18 mouse cellular contexts compared by ENCODE assay signal in genomic region chr2:31308257-31308656, GRCm38 (mm10). TPM values are rescaled to one million over a fixed set of nuclear protein-coding genes. Genes with fewer than 3 reads are reported as not detected.
DNase-seq lines count a peak whose midpoint lies in the region; ATAC-seq and TF ChIP-seq lines count a peak whose summit lies in the region.
"Had no signal": no experiment of that assay in that cellular context is flagged by ENCODE, and none has a peak within 500 bp of the region (broad histone marks: within the 10 kb centered on the region; RNA-seq: fewer than 3 reads in every experiment).

No protein-coding gene starts in this region.

- H3K36me3 ChIP-seq in intestine, postnatal 0 days (ENCODE audit: control insufficient read depth, insufficient read depth): no peaks in the 10 kb centered on the region
- H3K36me3 ChIP-seq in intestine, embryonic 15.5 days: no peaks in the 10 kb centered on the region
- no peaks in the 10 kb centered on the region for H3K36me3 ChIP-seq in lung, postnatal 0 days (ENCODE audit: insufficient read depth, low read length)
- H3K36me3 ChIP-seq in stomach, postnatal 0 days (ENCODE audit: control insufficient read depth, insufficient read depth, low read length): no peaks in the 10 kb centered on the region
- H3K36me3 ChIP-seq: hindbrain, embryonic 10.5 days; limb, embryonic 13.5 days had no signal

- no peak overlapping the region for H3K4me3 ChIP-seq in intestine, postnatal 0 days (ENCODE audit: low read depth, low read length)
- no peak overlapping the region for H3K4me3 ChIP-seq in intestine, embryonic 15.5 days (replicated peaks)
- no peak overlapping the region for H3K4me3 ChIP-seq in lung, postnatal 0 days (ENCODE audit: low read depth, low read length)
- H3K4me3 ChIP-seq in lung, adult 2 months (replicated peaks; ENCODE audit: extremely low read depth, low read depth, low read length): no peak overlapping the region
- H3K4me3 ChIP-seq in stomach, postnatal 0 days (ENCODE audit: low read depth, low read length): no peak overlapping the region
- H3K4me3 ChIP-seq: forebrain, embryonic 13.5 days; hindbrain, embryonic 10.5 days; limb, embryonic 13.5 days had no signal

- H3K27me3 ChIP-seq in intestine, postnatal 0 days (replicated peaks; ENCODE audit: control insufficient read depth, insufficient read depth, low read length): peaks cover 7% of the 10 kb centered on the region; the same call in 1 of the 2 replicates
- H3K27me3 ChIP-seq in intestine, embryonic 15.5 days (replicated peaks): peaks cover 16% of the 10 kb centered on the region
- peaks cover 9% of the 10 kb centered on the region for H3K27me3 ChIP-seq in lung, postnatal 0 days (replicated peaks; ENCODE audit: insufficient read depth, low read length)
- H3K27me3 ChIP-seq in stomach, postnatal 0 days (ENCODE audit: control insufficient read depth, insufficient read depth, low read length): peaks cover under 1% of the 10 kb centered on the region; the same call in 1 of the 2 replicates

- no peak overlapping the region for H3K9ac ChIP-seq in intestine, postnatal 0 days (ENCODE audit: low read depth, low read length)
- H3K9ac ChIP-seq in intestine, embryonic 15.5 days: no peak overlapping the region
- no peak overlapping the region for H3K9ac ChIP-seq in lung, postnatal 0 days (replicated peaks; ENCODE audit: low read depth)
- no peak overlapping the region for H3K9ac ChIP-seq in stomach, postnatal 0 days (ENCODE audit: low read length)
- H3K9ac ChIP-seq: forebrain, embryonic 13.5 days; limb, embryonic 13.5 days had no signal

- H3K27ac ChIP-seq in intestine, postnatal 0 days (ENCODE audit: low read depth, low read length): no peak overlapping the region
- no peak overlapping the region for H3K27ac ChIP-seq in intestine, embryonic 15.5 days
- no peak overlapping the region for H3K27ac ChIP-seq in lung, postnatal 0 days (ENCODE audit: low read length)
- H3K27ac ChIP-seq in stomach, postnatal 0 days (replicated peaks): no peak overlapping the region
- H3K27ac ChIP-seq: forebrain, embryonic 13.5 days; hindbrain, embryonic 10.5 days; limb, embryonic 13.5 days had no signal

- no peak for TF ChIP-seq POLR2A in lung, adult 2 months (IDR thresholded peaks at IDR 0.05; ENCODE audit: borderline replicate concordance, extremely low read depth, low read depth, low read length)

- TF ChIP-seq CTCF in intestine, postnatal 0 days (IDR thresholded peaks at IDR 0.05; ENCODE audit: low read depth): peak; percentile 34; the same call in 1 of the 2 replicates
- peak; percentile 14; the same call in 1 of the 2 replicates for TF ChIP-seq CTCF in lung, postnatal 0 days (IDR thresholded peaks at IDR 0.05)
- TF ChIP-seq CTCF in lung, adult 2 months (IDR thresholded peaks at IDR 0.05; ENCODE audit: insufficient read depth, low read length): no peak
- TF ChIP-seq CTCF in stomach, postnatal 0 days (IDR thresholded peaks at IDR 0.05; ENCODE audit: low read depth): peak; percentile 40; the same call in 1 of the 2 replicates

- 60% methylated on average over 4 of the region's 4 CpGs for WGBS in intestine, postnatal 0 days
- 64% methylated on average over 4 of the region's 4 CpGs for WGBS in intestine, embryonic 15.5 days
- WGBS in lung, postnatal 0 days: 55% methylated on average over 4 of the region's 4 CpGs
- 56% methylated on average over 4 of the region's 4 CpGs for WGBS in lung, adult 2 months
- 64% methylated on average over 4 of the region's 4 CpGs for WGBS in stomach, postnatal 0 days

- no peak for TF ChIP-seq EP300 in lung, postnatal 0 days (IDR thresholded peaks at IDR 0.05)
- TF ChIP-seq EP300 in stomach, postnatal 0 days (optimal IDR thresholded peaks at IDR 0.05): no peak

- ATAC-seq in intestine, postnatal 0 days: no peak
- ATAC-seq in intestine, embryonic 15.5 days: no peak
- no peak for ATAC-seq in lung, postnatal 0 days
- no peak for ATAC-seq in stomach, postnatal 0 days (ENCODE audit: low FRiP score, low TSS enrichment)
- ATAC-seq: forebrain, embryonic 13.5 days had no signal

- H3K4me2 ChIP-seq in intestine, postnatal 0 days (replicated peaks; ENCODE audit: low read depth): no peak overlapping the region
- no peak overlapping the region for H3K4me2 ChIP-seq in intestine, embryonic 15.5 days (replicated peaks)
- no peak overlapping the region for H3K4me2 ChIP-seq in lung, postnatal 0 days (replicated peaks; ENCODE audit: low read depth, low read length)
- H3K4me2 ChIP-seq in stomach, postnatal 0 days (replicated peaks; ENCODE audit: low read depth): no peak overlapping the region
- H3K4me2 ChIP-seq: forebrain, embryonic 13.5 days; limb, embryonic 13.5 days had no signal

- no peak for DNase-seq in lung, postnatal 0 days (ENCODE audit: low spot score)
- DNase-seq in lung, adult 2 months: no peak
- DNase-seq in ES-CJ7 (ENCODE audit: low read depth, low spot score): peak; percentile 45
- no peak for DNase-seq in stomach, postnatal 0 days (ENCODE audit: low spot score)
- no peak for DNase-seq in right cerebral cortex, postnatal 10 days (ENCODE audit: low spot score in 2 of 2)
- DNase-seq: adrenal gland, adult 2 months; cerebellum, adult 8-10 months; gastrocnemius, postnatal 14 days; kidney, adult 8-10 months; kidney, postnatal 4 days; lung, postnatal 4 days; retina, postnatal 1 day; thymus, adult 18-20 months had no signal

- H3K9me3 ChIP-seq in intestine, postnatal 0 days (ENCODE audit: control insufficient read depth): no peaks in the 10 kb centered on the region
- H3K9me3 ChIP-seq in intestine, embryonic 15.5 days: no peaks in the 10 kb centered on the region
- no peaks in the 10 kb centered on the region for H3K9me3 ChIP-seq in lung, postnatal 0 days (ENCODE audit: low read length)
- no peaks in the 10 kb centered on the region for H3K9me3 ChIP-seq in stomach, postnatal 0 days (ENCODE audit: control insufficient read depth, low read length)
- H3K9me3 ChIP-seq: forebrain, embryonic 13.5 days; limb, embryonic 13.5 days had no signal

- no peaks in the 10 kb centered on the region for H3K4me1 ChIP-seq in intestine, postnatal 0 days (replicated peaks; ENCODE audit: control insufficient read depth, insufficient read depth, low read length)
- H3K4me1 ChIP-seq in intestine, embryonic 15.5 days (replicated peaks): no peaks in the 10 kb centered on the region
- no peaks in the 10 kb centered on the region for H3K4me1 ChIP-seq in lung, postnatal 0 days (ENCODE audit: insufficient read depth, low read depth, low read length)
- H3K4me1 ChIP-seq in lung, adult 2 months (ENCODE audit: control insufficient read depth, insufficient read depth, low read length): no peaks in the 10 kb centered on the region
- H3K4me1 ChIP-seq in stomach, postnatal 0 days (replicated peaks; ENCODE audit: control insufficient read depth, insufficient read depth): no peaks in the 10 kb centered on the region
- H3K4me1 ChIP-seq: forebrain, embryonic 13.5 days; limb, embryonic 13.5 days had no signal

RNA-seq across cellular contexts. Expression of gene Hmcn2, which starts 6.0 kb away (rescaled TPM):
- polyA plus RNA-seq in intestine, postnatal 0 days (2015; fragmentation: Nextera tagmentation; extraction: Ambion mirVana): 5.5 and 8.1 TPM in 2 replicates
- 3.3 and 4.2 TPM in 2 replicates for polyA plus RNA-seq in intestine, embryonic 15.5 days (2015; fragmentation: Nextera tagmentation; extraction: Ambion mirVana)
- 1.1 and 1.3 TPM in 2 replicates for polyA plus RNA-seq in lung, postnatal 0 days (2015; fragmentation: Nextera tagmentation; extraction: Ambion mirVana)
- polyA plus RNA-seq in lung, adult 2 months (2012; rRNA removed): 10.8 and 16.8 TPM in 2 replicates
- 2.6 and 3.4 TPM in 2 replicates for polyA plus RNA-seq in stomach, postnatal 0 days (2015; fragmentation: Nextera tagmentation; extraction: Ambion mirVana)
- polyA plus RNA-seq: hindbrain, embryonic 10.5 days had no signal
